Mouse (Mus musculus) fibroblast of lung, adult 2 months (primary cell): ENCODE measurements around the gene Furin.
"Not testable (repeated sequence)": the region's sequence is repeated elsewhere in the genome, so short reads cannot be mapped to it uniquely, and the experiment has no call there.

Experiments
- DNase-seq: peaks from one replicate; pipeline ENCODE4 v3.0.0-alpha.2; 2011; ENCODE audit warnings: low read depth

The Furin gene

GRCm38 (mm10) chr7:80401041-80401859 is 4.0 kb downstream of the Furin start:
- peak; percentile 66 for DNase-seq

DNA sequence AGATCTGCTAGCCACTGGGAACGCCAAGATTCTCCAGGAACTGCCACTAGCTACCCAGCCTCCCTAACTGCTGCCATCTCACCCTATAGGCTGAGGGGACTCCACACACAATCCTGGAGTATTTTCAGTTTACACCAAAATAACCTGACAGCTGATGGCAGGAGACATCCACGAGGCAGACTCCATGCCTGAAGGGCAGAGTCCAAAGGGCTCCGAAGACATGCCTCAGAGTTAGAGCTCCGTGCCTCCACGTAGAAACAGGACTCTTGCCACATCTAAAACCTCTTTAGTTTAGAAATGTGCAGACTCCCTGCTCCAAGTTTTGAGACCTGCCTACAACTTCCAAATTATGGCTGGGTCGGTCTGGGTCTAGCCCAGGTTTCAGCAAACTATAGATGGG is 4.7 kb downstream of the Furin start:
- no peak for DNase-seq

DNA sequence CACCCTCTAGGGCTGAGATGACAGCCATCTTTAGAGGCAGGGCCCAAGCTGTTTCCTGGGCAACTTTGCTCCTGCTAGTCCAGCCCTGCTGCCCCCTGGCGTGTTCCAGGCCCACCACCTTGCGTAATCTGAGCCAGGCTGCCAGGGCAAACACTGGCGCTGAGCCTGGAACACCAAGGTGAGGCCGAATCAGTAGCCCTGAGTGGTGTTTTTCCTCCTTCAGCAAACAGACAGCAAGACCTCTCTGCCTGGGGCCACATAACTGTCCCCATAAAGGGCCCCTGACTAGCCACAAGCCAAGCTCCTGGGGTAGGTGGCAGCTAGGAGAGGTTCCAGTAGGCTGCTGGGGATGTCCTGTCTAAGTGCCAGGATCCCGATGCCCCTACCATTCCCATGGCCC is 5.1 kb downstream of the Furin start:
- DNase-seq: peak; percentile 64

GRCm38 (mm10) chr7:80398654-80399444 is 6.4 kb downstream of the Furin start:
- no peak for DNase-seq

DNA sequence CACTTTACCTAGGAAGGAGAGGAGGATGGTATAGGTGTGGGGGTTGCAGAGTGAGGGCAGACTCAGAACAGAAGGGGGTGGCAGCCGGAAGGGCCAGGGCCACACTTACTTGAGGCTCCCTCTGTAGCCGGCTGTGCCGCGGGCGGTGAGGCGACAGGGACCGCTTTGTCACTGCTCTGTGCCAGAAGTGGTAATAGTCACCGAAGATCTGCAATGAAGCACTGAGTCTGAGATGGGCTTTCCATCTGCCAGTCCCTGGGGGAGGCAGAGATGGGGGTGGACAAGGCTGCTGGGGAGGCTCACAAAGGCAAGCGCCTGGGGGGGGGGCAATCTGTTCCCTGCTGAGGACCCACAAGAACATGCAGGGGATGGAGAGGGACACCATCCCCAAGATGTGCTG is 7.2 kb downstream of the Furin start:
- DNase-seq: no peak

DNA sequence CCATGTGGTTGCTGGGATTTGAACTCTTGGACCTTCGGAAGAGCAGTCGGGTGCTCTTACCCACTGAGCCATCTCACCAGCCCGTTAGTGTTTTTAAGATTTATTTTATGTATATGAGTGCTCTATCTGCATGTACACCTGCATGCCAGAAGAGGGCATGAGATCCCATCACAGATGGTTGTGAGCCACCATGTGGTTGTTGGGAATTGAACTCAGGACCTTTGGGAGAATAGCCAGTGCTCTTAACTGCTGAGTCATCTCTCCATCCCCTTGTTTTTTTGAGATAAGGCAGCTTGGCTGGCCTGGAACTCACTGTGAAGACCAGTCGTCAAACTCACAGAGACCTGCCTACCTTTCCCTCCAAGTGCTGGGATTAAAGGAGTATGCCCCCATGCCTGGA is 8.8 kb downstream of the Furin start:
- not testable (repeated sequence) for DNase-seq

DNA sequence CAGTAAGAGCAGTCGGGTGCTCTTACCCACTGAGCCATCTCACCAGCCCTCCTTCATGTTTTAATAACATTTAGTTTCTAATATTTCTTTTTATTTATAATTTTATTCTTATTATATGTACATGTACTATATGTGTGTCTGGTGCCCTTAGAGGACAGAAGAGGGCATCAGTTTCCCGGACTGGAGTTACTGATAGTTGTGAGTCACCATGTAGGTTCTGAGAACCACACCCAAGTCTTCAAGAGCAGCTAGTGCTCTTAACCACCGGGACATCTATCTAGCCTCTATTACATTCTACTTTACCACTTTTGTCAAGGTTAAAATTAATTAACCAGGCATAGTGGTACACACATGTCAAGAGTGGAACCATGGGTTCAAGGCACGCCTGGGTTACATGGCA is 10.6 kb downstream of the Furin start:
- DNase-seq: no peak

DNA sequence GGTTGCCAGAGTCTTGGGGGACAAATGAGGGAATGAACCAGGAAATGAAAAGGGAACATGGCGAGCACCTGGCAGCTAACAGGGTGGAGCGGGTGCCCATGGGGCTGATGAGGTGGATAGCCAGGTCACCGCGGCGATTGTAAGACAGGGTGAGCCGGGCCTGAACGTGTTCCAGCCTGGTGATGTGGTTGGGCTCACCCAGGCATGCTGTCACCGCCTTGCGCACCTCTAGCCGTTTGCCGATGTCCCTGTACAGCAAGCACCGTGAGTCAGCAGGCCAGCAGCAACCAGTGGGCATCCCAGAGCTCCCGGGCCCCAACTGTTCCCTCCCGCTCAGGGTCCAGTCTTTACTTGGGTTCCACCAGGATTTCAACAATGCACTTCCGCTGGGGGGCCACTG is 13.1 kb downstream of the Furin start:
- DNase-seq: no peak

GRCm38 (mm10) chr7:80387633-80388543 is 17.3 kb downstream of the Furin start, which contains the start of gene Fes:
TSS of gene Fes (minus strand) at chr7:80387946.
- no peak for DNase-seq

- no peak for DNase-seq
Measured at GRCm38 (mm10) chr7:80387033-80387632, 18.1 kb downstream of the Furin start.

GRCm38 (mm10) chr7:80386235-80386930 is 18.9 kb downstream of the Furin start:
- peak; percentile 69 for DNase-seq

- no peak for DNase-seq
Measured at GRCm38 (mm10) chr7:80382919-80383318, 22.3 kb downstream of the Furin start.

DNA sequence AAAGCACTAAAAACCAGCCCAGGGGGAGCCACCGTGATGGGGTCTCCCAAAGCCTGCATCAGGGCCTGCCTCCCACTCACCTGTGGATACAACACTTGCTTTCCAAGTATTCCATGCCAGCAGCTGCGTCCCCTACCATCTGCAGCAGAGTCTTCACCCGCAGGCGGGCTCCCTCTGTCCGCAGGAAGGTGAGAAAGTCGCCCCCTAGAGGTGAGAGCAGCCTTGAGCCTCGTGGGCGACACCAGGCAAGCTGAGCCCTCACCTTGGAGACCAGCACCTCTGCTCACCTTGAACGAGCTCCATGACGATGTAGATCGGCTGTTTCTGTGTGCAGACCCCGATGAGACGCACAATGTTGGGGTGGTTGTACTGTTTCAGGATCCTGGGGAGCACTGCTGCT is 25.7 kb downstream of the Furin start:
- DNase-seq: no peak

DNA sequence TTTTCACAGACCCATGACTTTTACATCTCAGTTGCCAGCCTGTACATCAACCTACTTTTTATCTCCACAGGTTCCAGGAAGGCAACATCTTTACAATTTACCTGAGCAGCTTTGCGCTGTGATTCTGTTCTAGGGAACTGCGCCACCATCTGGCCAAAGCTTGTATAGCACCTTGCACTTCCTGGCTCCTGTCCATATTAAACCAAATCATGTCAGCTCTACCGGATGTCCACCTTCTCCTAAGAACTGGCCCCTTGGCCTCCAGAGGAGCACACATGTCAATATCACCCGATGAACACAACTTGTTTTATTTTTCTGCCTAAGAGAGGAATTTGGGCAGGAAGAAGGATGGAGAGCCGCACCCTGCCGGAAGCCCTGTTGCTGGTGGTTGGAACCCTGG is 27.8 kb downstream of the Furin start:
- DNase-seq: no peak

DNA sequence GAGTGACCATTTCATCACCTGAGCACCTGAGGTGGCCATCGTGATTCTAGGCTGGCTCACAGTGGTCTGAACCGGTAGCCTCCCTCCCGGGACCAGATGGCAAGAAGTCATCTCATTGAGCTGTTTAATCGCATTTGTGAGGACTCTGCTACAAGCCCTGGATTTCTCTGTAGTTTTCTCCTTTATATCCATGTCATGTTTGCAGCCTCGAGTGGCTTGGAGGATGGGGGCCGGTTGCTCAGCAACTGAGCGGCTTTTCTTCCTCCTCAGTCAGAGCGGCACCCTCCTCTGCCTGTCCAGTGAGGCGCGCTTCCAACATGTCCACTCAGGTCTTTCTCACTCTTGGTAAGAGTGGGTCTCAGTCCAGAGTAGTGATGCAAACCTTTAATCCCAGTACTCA is 29.0 kb downstream of the Furin start:
- no peak for DNase-seq

GRCm38 (mm10) chr7:80375376-80376039 is 29.7 kb downstream of the Furin start:
- peak; percentile 60 for DNase-seq

- no peak for DNase-seq
Measured at GRCm38 (mm10) chr7:80374733-80375132, 30.5 kb downstream of the Furin start.

GRCm38 (mm10) chr7:80374280-80374679 is 31.0 kb downstream of the Furin start:
- no peak for DNase-seq

GRCm38 (mm10) chr7:80373850-80374249 is 31.4 kb downstream of the Furin start:
- no peak for DNase-seq

DNA sequence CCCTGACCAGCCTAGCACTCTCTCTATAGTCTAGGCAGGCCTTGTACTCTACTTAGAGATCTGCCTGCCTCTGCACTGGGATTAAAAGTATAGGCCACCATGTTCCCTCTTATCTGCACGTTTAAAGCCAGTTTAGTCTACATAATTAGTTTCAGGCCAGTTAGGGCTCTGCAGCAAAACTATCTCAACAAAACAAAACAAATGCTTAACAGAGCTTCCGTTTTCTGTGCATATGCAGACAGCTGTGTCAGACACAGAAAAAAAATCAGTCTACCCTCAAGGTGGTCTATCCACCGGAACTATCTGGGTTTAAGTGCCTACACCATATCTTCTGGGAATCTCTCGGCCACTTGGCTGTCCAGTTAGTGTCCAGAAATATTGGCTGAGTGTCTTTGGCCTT is 31.9 kb downstream of the Furin start:
- no peak for DNase-seq

DNA sequence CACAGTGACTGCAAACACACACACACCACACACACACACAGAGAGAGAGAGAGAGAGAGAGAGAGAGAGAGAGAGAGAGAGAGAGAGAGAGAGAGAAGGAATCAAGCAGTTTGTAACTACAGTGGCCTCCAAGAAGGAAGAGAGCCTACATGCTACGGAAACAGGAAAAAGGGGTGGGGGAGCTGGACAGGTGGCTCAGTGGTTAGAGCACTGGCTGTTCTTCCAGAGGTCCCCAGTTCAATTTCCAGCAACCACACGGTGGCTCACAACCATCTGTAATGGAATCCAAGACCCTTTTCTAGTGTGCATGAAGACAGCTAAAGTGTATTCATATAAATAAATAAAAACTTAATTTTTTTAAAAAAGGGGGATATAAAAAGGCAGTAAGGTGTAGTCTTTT is 32.6 kb downstream of the Furin start:
- DNase-seq: no peak
